Mouse (Mus musculus) heart, postnatal 25 days (tissue): Measurements from ENCODE around the gene Kctd11. TPM values are rescaled to one million over a fixed set of nuclear protein-coding genes. Genes with fewer than 3 reads are reported as not detected.
A peak's percentile ranks its signal among the peaks of the same experiment; 100 is the strongest.
"Not testable (repeated sequence)": the region's sequence is repeated elsewhere in the genome, so short reads cannot be mapped to it uniquely, and the experiment has no call there.

Source experiments
- DNase-seq: peaks from one replicate; pipeline ENCODE4 v3.0.0; 2022; ENCODE audit warnings: low spot score
- intact Hi-C: fragments of 180-260 bp; cut with DNase I; formaldehyde crosslinking; loops from one replicate; pipeline ENCODE4 v1.15.1; 2025
- total RNA-seq, 2 experiments: library from RNA; stranded (reverse); gene quantifications; 2 replicates each; pipeline ENCODE4 v1.2.3; 2021

Kctd11 gene
- total RNA-seq, 2 experiments from 2014 or later = 2.5 to 3.5 TPM

DNA sequence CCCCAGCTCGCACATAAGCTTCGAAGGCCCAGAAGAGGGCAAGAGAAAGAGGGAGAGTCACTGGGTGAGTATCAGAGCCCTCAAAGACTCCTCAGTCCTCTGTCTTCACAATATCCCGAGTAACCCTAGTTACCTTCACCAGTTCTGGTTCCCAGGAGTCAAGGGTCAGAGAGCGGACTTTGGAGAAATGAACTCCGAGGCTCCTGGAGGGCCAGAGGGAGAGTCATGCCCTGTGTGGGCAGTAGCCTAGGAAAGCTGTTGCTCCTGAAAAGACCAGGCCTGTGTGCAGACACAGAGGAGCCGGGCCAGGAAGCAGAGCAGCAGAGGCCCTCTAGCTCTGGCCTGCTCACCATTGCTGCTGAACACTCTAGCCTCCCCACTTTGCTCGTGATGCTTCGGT is 3.5 kb upstream of the Kctd11 start:
- intact Hi-C loops = no loop called here
- no peak for DNase-seq

DNA sequence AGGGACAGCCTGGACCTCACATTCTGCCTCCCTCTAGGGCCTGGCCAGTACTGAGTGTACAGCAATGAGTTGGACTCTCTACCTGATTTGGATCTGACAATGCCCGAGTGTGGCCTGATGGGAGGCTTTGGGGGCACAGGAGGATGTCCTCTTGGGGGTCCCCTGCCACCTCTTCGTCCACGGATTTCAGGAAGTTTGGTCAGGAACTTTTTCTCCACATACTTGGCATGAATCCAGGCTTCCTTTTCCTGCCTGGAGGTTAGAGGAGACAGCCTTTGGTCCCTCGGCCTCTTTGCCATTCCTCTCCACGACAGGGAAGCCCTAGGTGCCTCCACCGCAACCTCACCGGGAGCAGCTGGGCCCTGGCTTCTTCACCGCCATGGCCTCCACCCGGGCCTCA is 3.0 kb upstream of the Kctd11 start:
- intact Hi-C loops = no loop called here
- DNase-seq = no peak

DNA sequence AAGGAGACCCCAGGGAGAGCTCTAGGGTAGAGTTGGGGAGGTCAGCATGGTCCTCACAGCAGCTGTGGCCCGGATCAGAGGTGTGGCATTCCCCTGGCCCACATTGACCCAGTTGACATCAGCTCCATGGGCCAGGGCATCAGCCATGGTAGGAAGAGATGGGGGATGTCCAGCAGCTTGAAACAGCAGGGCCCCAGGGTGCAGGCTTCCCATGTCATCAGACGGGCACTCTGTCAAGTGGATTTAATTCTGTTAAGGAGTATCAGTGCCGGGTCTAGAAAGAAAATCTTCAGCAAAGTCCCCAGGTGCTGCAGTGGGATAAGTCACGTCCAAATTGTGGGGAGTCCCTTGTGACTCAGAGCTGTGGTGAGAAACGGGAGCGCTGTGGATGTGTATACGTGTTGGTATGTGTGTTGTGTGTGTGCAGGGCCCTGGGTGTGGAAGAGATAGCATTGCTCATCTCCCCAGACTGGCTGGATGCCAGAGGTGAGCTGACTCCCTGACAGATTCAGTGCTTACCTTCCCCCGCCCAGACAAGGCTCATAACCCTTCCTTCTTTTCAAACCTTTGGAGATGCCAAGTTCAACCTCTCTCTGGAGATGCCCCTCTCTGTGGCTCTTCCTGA is 2.4 kb upstream of the Kctd11 start:
- no peak for DNase-seq
- intact Hi-C loops = loop anchor here (2.0 kb wide), 1 partner anchor 15 kb away; no protein-coding TSS in a partner anchor

DNA sequence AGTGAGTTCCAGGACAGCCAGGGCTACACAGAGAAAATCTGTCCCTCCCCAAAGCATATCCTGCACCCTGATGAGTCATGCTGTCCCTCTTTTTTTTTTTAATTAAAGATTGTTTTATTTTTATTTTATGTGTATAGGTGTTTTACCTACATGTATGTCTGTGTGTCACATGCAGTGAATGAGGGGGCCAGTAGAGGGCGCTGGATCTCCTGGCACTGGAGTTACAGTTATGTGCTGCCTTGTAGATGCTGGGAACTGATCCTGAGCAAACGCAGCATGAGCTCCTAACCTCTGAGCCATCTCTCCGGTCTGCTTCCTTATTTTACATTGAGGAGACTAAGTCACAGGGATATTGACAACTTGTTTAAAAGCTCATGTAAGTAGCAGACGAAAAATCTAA is 1.9 kb upstream of the Kctd11 start:
- no peak for DNase-seq
- intact Hi-C loops = loop anchor here (2.0 kb wide), 1 partner anchor 16 kb away; no protein-coding TSS in a partner anchor

DNA sequence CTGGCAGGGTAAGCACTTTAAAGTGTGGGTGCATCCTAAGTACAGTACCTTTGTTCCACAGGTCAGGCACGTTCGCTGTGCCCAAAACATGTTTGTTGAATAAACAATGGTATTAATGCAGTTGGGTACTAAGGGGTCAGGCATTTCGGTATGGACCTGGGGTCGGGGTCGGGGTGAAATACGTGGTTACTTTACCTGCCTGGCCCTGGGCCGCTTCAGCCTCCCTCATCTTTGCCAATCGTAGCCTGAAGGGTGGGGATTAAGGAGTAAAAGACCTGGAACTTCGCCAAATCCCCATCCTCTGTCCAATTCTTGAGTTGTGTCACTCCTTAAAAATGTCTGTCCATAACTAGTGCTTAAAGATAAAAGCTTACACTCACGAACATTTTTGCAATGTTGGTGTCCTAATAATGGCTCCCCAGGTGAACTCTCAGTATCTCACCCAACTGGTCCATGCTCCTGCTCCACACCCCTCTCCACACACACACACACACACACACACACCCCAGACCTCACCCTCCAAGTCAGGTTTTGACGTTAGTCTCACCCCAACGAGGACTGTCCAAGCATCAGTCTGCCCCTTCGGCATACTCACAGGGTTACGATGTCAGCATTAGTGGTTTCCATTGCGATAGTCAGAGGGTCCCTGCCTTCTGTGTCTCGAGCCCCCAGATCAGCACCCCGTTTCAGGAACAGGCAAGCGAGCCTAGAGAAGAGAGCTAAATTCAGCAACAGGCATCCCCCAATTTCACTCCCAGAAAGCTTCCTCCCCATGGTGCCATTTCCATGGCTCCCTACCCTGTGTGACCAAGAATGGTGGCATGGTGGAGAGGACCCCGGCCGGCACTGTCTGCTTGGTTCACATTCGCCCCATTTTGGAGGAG is 823 bp upstream of the Kctd11 start:
- DNase-seq = no peak
- intact Hi-C loops = loop anchor here (2.0 kb wide), 2 partner anchors 17 to 37 kb away; no protein-coding TSS in a partner anchor

DNA sequence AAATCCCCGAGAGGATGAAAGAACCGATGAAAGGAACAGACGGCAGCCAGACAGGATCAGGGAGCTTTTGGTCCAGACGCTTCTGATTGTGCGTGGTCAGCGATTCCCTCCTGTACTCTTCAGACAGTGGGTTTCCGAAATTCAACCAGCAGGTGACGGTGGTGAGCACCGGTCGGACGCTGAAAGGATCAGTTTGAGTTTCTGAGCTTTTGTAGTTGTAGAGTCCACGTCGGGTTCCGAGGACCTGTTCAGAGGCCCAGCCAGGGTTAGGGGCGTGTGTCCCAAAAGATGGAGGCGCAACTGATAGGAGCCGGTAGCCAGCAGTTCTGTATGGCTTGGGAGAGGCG is 727 bp downstream of the Kctd11 start:
- intact Hi-C loops = loop anchor here (2.0 kb wide), 1 partner anchor 38 kb away; no protein-coding TSS in a partner anchor
- DNase-seq = no peak

DNA sequence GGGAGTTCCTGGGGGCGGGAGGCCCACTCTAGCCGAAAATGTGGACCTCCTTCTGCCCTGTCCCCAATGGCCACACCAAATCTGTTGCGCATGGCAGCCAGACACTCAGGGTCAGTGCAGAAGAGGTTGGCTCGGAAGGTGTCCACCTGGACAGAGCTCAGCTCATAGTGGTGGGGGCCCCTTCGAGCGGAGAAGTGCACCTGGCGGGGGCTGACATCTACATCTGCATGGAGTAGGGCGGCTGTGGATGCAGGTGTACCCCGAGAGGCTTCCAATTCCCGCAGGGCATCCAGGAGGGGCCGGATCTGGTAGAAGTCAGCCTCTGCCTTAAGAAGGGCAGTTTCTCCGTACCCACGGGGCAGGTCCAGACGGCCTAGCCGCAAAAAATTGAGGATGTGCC is 1.5 kb downstream of the Kctd11 start:
- DNase-seq = no peak
- intact Hi-C loops = loop anchor here (2.0 to 10.0 kb wide), 4 partner anchors 39 to 225 kb away; partner anchors contain the start of genes Senp3, Sox15 and Tnfsf13

DNA sequence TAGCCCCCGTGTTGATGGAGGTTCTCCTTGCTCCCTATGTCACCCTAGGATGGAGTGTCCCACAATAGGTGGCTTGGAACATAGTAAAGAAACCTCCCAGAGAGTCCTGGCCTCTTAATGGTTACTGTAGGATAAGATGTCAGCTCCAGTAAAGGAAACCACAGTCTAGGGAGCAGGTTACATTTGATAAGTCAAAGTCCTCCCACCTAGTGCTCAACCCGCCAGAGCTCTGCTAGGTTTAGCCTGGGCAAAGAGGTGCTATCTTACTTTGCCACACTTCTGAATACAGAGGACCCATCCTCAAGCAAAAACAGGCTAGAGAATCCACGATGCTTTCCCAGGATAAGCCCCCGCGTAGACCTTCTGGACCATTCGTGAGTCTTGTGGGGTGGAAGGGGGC is 2.3 kb downstream of the Kctd11 start:
- intact Hi-C loops = loop anchor here (2.0 to 10.0 kb wide), 3 partner anchors 72 to 224 kb away; partner anchors contain the start of genes Senp3, Sox15 and Tnfsf13

DNA sequence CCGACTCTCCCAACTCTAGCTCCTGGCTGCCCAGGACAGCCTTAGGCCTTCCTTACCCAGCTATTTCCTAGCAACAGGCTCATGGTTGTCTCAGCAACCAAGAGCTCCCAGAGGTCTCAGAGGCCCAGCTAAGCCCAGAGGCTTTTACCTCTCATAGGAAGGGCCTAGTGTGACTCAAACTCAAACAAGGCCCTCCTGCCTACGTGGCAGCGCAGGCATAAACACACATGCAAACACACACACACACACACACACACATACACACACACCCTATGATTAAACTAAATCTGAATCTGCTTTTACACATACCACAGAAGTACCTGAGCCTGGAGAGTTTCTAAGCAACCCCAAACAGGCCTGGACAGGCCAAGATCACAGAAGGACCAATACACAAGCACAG is 2.8 kb downstream of the Kctd11 start:
- no peak for DNase-seq
- intact Hi-C loops = loop anchor here (2.0 to 10.0 kb wide), 3 partner anchors 72 to 224 kb away; partner anchors contain the start of genes Senp3, Sox15 and Tnfsf13

More for the DNA sequence above, 2.3 kb downstream of the Kctd11 start:
- no peak for DNase-seq

DNA sequence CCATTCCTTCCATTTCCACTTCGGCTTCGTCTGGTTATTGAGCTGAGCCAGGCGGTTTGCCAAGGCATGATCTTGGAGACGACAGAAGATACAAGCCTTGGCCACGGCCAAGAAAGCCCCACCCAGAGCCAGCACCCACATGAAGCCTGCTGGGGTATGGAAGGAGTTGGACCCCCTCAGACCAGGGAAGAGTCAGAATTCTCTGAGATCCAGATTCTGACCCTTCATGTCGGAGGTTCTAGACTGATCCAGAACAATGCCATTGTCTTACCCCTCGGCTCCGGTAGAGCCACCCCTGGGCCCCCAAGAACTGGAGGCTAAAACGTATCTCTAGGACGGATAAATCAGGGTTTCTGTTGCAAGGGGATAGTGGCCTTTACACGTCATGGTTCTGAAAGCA is 3.3 kb downstream of the Kctd11 start, which contains the start of gene Tmem95:
TSS of gene Tmem95 (minus strand) at position 141 of the 400 bp plus-strand sequence.
- intact Hi-C loops = loop anchor here (2.0 to 10.0 kb wide), 7 partner anchors 23 to 223 kb away; partner anchors contain the start of genes Senp3, Sox15 and Tnfsf13
- DNase-seq = no peak

DNA sequence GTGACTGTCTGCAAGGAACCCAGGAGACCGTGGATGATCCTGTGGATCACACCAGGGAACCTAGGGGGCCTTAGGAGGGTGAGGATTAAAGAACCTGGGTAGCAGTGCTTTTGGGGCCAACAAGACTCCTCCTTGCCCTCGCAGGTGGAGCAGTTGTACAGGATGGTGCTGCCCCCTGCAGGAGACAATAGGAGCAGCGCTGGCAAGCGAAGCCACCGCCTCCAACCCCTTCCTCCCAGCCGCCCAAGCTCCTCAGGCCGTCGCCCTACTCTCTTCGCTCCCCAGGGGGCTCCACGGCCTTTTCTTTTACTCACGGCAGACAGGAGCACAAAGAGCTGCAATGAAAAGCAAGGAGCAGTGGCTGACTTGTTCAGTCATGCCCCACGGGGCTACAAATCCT is 4.3 kb downstream of the Kctd11 start:
- intact Hi-C loops = loop anchor here (2.0 to 10.0 kb wide), 6 partner anchors 22 to 222 kb away; partner anchors contain the start of genes Senp3, Sox15 and Tnfsf13
- DNase-seq = peak; percentile 78

DNA sequence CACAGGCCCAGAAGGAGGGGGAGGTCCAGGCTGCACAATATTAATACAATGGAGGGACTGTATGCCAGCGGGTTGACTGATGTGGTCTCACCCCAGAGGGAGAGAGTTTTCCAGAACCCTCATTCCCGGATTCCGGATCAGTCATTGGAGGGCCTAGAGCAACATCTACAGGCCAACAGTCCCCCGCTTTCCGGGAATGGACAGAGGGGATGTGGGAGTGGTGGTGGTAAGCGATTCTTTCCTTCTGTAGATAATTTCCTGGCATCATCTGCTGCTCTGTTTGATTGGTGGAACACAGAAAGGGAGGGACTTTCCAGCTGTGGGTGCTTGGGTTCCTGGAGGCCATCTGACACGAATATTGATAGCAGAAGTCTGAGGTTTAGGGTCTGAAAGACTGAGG is 5.0 kb downstream of the Kctd11 start:
- intact Hi-C loops = loop anchor here (2.0 to 10.0 kb wide), 6 partner anchors 21 to 221 kb away; partner anchors contain the start of genes Senp3, Sox15 and Tnfsf13
- DNase-seq = peak; percentile 72

DNA sequence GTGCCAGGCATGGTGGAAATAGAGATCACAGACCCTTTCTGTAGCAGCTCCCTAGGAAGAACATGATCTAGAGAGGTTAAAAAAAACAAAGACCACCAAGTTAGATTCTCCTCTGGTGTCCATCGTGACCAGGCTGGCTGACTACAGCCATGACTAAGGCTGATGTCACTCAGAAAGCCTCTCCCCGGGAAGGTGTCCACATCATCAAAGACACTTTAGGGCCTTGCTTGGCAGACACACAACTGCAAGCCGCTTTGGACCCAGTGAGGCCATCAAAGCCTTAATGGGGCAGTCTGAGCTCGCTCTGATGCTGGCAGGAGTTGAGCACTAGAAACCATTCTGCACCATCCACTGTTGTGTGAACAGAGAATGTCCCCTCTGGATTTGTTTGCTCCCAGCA is 8.8 kb downstream of the Kctd11 start:
- DNase-seq = no peak
- intact Hi-C loops = loop anchor here (10.0 kb wide), 2 partner anchors 188 to 218 kb away; partner anchors contain the start of genes Senp3, Sox15 and Tnfsf13

DNA sequence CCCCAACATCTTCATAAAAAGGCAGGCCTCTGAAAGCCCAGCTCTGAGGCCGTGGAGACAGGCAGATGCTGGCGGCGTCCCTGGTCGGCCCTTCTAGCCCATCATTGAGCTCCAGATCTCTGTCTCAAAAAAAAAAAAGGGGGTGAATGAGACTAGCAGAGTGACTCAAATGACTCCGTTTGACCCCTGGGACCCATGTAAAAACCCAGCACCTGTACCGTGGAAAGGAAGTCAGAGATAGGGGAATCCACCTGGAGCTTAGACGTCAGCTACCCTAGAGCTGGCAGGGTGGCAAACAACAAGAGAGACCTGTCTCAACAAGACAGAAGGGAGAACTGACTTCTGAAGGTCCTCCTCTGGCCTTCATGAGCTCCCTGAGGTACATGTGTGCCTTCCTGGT is 9.4 kb downstream of the Kctd11 start:
- no peak for DNase-seq
- intact Hi-C loops = loop anchor here (10.0 kb wide), 2 partner anchors 187 to 217 kb away; partner anchors contain the start of genes Senp3, Sox15 and Tnfsf13

DNA sequence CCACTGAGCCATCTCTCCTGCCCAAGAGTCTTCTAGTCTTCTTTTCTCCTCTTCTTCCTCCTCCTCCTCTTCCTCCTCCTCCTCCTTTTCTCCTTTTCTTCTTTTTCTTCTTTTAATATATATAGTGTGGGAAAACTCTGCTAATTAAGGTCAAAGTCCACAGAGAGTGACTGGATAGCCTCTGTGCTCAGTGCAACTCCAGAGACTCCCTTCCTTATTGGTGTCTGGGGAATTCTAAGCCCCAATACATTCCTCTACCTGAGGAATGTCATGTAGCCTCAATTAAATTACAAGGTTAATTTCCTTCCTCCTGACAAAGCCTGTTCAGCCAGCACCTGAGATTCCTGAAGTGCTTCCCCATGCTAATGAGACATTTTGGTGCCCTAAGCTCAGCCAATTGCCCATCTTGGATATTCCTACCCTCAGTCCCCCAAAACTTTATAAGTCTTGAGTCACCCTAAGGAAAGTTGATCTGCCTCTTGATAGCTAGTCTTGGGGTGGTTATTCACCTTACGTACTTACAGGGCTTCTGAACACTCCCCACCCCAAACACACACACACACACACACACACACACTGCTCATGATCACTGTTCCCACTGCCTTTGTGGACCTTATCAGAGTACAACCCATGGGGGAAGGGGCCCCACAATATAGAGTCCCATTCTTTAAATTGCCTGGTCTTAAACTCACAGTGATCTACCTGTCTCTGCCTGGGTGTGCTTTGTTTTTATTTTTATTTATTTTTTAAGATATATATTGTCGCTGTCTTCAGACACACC is 10.7 kb downstream of the Kctd11 start:
- intact Hi-C loops = loop anchor here (10.0 kb wide), 2 partner anchors 186 to 216 kb away; partner anchors contain the start of genes Senp3, Sox15 and Tnfsf13
- DNase-seq = no peak

DNA sequence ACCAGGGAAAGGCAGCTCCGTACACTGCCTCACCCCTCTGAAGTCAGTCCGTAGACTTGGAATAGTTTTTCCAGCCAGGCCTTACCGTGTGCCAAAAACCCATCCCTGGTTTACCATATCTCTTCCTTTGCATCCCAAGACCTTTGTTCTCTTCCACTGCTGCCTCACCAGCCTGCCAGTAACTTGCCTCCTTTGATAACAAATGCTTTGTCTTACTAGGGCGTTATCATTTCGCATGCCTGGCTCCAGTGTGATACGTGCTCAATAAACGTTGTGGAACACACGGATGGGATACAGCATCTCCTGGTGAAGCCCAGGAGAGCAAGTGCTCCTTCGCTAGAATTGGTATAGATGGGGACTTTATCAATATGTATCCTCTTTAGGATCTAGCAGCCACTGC is 13.9 kb downstream of the Kctd11 start:
- intact Hi-C loops = no loop called here
- no peak for DNase-seq

DNA sequence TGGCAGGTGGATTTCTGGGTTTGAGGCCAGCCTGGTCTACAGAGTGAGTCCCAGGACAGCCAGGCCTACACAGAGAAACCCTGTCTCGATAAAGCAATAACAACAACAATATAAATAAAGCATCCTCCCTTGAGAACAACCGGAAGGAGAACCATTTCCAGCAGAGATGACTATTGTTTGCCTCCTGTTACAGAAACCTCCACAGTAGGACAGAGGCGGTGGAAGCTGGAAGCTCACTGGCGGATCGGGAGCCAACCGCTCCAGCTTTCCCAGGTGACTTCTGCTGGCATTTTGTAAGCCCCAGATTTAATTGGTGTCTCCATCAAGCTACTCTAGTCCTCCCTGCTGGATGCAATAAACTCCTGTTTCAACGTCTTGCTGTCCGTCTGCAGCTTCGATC is 15.6 kb downstream of the Kctd11 start:
- no peak for DNase-seq
- intact Hi-C loops = no loop called here

DNA sequence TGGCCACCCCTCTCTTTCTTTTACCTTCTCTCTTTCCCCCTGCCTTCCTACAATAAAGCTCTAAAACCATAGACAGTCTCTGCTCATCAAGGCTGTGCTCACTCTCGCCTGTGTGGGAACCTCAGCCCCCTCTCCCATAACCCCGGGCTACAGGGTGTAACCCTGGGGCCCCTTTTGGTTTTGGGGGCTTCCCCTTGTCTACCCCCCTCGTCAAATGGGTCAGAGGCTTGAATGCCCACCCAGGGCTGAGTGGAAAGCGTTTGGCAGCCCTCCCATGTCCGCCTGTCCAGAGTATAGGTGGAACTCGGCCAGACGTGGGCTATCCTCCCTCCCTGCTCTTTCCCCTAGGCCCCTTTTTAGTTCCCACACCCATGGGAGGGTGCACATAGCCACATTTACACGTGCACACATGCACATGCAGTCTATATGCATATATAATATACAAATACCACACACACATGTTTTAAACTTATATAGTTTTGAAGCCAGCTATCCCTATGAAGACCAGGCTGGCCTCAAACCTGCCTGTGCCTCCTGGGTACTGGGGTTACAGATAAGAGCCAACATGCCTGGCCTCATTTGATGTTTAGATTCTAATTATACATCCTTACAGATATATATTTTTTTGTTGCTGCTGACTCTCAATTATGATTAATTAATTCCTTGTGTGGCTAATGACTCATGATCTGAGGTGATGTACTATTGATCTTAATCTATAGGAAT is 16.9 kb downstream of the Kctd11 start:
- no peak for DNase-seq
- intact Hi-C loops = no loop called here

DNA sequence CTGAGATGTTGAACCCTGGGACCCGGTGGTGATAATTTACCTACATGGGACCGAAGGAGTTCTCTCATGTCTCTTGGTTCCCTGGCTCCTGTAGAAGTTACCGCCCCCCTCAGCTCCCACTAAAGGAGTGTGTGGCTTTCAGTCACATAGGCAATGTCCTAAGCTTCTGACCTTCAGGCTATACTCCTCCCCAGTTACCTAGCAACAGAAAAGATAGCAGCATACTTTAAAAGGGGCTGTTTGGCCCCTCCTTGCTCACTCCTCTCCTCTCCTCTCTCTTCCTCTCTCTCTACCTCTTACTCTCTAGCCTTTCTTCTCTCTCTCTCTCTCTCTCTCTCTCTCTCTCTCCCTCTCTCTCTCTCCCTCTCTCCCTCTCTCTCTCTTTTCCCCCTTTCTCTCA is 17.5 kb downstream of the Kctd11 start:
- DNase-seq, intact Hi-C loops: not testable (repeated sequence)
